Mouse (Mus musculus): ENCODE measurements around the gene Nxph1.

- TF ChIP-seq CTCF (conservative IDR thresholded peaks at IDR 0.05; ENCODE audit: low read length) (no peak), POU5F1 (IDR thresholded peaks at IDR 0.05; ENCODE audit: borderline replicate concordance, low read length) (no peak), NANOG (IDR thresholded peaks at IDR 0.05; ENCODE audit: borderline replicate concordance, low read length) (no peak)
These were observed 31.1 kb downstream of the Nxph1 start for GRCm38 (mm10) chr6:8979237-8979871.
